Mouse (Mus musculus): ENCODE data around the gene Elane.

DNA sequence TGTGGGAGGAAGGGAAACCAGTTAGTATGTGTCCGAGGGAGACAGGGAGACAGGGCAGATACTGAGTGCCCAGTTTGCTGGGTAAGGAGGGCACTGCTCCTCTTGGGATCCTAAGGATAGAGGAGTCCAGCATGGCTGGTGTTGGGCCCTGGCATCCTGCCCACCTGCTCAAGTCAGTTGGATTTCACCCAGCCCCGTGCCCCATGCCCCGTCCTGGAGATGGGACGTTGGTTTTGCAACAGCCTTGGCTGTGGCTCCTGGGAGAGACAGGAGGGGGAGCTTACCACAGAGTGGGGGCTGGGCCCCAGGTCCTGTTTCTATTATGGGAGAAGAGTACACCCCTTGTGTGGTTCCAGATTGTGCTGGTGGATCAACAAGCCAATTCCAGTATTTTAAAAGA lies 1.6 kb upstream of the Elane start:
- TF ChIP-seq POLR2A (IDR thresholded peaks at IDR 0.05; ENCODE audit: control insufficient read depth, extremely low read depth, insufficient read depth, low read length, poor library complexity) (no peak), CTCF (IDR thresholded peaks at IDR 0.05; ENCODE audit: borderline replicate concordance, control insufficient read depth, extremely low read depth, insufficient read depth, low read length, poor library complexity) (no peak)
